Mouse (Mus musculus) brown adipose tissue, adult 24 weeks (tissue): ENCODE measurements at regions not wholly inside any gene's neighbourhood (a gene's known extent, or its start where the extent isn't known, plus 50 kb on each side); places are given as distances from the start of the nearest gene placed in this dataset.

Experiments used
- H3K27ac ChIP-seq: fragments of 200-500 bp; replicated peaks from 2 replicates; pipeline ENCODE4 v1.5.1; 2012; ENCODE audit warnings: low read depth, mild to moderate bottlenecking, low read length
- H3K4me1 ChIP-seq: fragments of 200-500 bp; 2 replicates; pipeline ENCODE4 v1.6.1; 2012; ENCODE audit warnings: low read length, mixed read lengths; ENCODE audit not compliant: control insufficient read depth, insufficient read depth, insufficient read length
- H3K4me3 ChIP-seq: fragments of 200-500 bp; 2 replicates; pipeline ENCODE4 v1.5.1; 2012; ENCODE audit warnings: low read depth, mild to moderate bottlenecking, low read length, moderate library complexity; ENCODE audit not compliant: insufficient read depth

- Histone ChIP-seq H3K4me1 (peaks cover 45% of the 10 kb centered on the region), H3K4me3 (no peak overlapping the region), H3K27ac (peak overlapping the region; percentile 10; the same call in 1 of the 2 replicates)
These were observed 59.9 kb upstream of the Ampd3 start for GRCm38 (mm10) chr7:110708116-110708515.

GRCm38 (mm10) chr7:110708781-110709180 is 59.2 kb upstream of the Ampd3 start:
- Histone ChIP-seq H3K4me1 (peaks cover 44% of the 10 kb centered on the region), H3K27ac (0 out of 2 replicates have a peak overlapping the region, but pooled peaks have one; percentile 10)

GRCm38 (mm10) chr7:110709606-110710005 is 58.4 kb upstream of the Ampd3 start:
- Histone ChIP-seq H3K4me3 (no peak overlapping the region), H3K27ac (peak overlapping the region; percentile 72; the same call in 1 of the 2 replicates), H3K4me1 (peaks cover 41% of the 10 kb centered on the region)

More at GRCm38 (mm10) chr7:110708781-110709180, 59.2 kb upstream of the Ampd3 start:
- H3K4me3 ChIP-seq, result no peak overlapping the region

- Histone ChIP-seq H3K4me1 (peaks cover 41% of the 10 kb centered on the region), H3K4me3 (no peak overlapping the region), H3K27ac (peak overlapping the region; percentile 72)
These were observed 57.6 kb upstream of the Ampd3 start for GRCm38 (mm10) chr7:110710256-110710962.

DNA sequence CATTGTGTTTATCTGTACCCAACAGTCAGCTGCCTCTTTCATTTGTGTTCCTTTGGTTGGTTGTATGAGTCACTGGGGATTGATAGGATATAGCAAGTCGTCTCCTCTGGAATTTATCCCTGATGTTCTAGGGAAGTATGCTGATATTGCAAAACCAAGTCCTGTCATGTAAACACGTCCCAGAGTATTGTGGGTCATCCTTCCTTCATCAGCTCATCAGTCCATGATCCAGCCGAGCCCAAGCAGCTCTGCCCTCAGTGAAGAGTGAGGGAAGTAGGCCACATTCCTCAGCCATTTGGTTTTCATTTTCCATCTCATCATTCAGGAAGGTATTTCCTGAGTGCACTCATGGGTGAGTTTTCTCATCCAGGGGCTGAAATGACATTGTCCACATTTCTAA is 54.3 kb upstream of the Ampd3 start:
- Histone ChIP-seq H3K27ac (peak overlapping the region; percentile 16; the same call in 1 of the 2 replicates), H3K4me3 (no peak overlapping the region), H3K4me1 (peaks cover 32% of the 10 kb centered on the region)

DNA sequence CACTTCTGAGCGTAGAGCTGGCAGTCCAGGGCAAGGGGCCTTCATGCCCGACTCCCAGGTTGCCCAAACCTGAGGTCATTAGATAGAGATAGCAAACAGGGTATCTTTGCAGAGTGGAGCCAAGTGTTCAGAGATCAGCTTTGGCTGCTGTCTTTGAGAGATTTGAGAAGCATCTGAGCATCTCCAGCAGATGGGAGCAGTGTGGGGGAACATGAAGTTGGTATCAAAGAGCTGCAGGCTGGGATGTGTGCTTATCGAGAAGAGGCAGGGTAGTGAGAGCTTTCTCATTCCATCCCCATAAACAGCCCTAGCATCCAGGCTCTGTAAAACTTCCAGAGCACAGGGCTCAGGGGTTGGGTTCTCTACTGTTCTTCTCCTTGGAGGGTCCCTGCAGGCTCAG is 52.9 kb upstream of the Ampd3 start:
- Histone ChIP-seq H3K27ac (peak overlapping the region; percentile 75), H3K4me3 (no peak overlapping the region), H3K4me1 (peaks cover 27% of the 10 kb centered on the region)

DNA sequence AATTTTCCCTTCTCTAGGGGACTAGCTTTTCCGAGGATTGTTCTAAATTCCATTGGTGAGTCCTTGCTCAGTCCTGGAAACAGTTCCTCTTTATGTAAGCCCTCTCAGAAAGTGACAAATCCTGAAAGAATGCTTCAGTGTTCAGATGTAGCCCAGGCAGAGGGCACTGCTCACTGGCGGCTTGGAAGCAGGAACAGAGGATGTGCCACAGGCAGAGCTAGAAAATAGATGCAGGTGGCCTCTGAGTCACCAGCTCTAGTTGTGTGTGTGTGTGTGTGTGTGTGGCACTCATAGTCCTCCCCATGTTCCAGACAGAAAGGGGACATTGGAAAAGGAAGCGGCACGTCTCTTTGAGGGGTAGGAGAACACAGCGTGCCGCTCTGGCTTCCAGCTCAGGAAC is 52.5 kb upstream of the Ampd3 start:
- H3K4me3 ChIP-seq, result no peak overlapping the region
- peak overlapping the region; percentile 75 for H3K27ac ChIP-seq
- peaks cover 22% of the 10 kb centered on the region for H3K4me1 ChIP-seq

- Histone ChIP-seq H3K4me1 (peaks cover 22% of the 10 kb centered on the region), H3K4me3 (no peak overlapping the region), H3K27ac (no peak overlapping the region)
These were observed 50.9 kb upstream of the Ampd3 start for GRCm38 (mm10) chr7:110717104-110717503.
